Mouse (Mus musculus) thymus, postnatal 36 days (tissue): ENCODE data around the gene Mybbp1a.

Experiments used
- DNase-seq, 2 experiments: peaks; one replicate each; pipeline ENCODE4 v3.0.0; 2022; ENCODE audit warnings: mixed read lengths in 2 of 2

Gene Mybbp1a

DNA sequence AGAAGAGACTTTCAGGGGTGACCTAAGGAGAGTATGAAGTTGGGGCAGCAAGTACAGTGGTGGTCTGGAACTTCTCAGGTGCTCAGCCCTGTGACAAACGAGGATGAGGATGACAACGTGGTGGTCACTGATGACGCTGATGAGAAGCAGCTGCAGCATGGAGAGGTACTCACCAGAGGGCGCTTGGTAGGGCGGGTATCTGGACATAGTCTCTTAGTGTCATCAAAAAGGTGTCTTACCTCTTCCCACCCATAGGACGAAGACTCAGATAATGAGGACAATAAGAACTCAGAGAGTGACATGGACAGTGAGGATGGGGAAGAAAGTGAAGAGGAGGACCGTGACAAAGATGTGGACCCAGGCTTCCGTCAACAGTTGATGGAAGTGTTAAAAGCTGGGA, 6.3 kb downstream of the Mybbp1a start:
- no peak for DNase-seq

GRCm38 (mm10) chr11:72452140-72452665, 11.0 kb downstream of the Mybbp1a start:
- no peak for DNase-seq

DNA sequence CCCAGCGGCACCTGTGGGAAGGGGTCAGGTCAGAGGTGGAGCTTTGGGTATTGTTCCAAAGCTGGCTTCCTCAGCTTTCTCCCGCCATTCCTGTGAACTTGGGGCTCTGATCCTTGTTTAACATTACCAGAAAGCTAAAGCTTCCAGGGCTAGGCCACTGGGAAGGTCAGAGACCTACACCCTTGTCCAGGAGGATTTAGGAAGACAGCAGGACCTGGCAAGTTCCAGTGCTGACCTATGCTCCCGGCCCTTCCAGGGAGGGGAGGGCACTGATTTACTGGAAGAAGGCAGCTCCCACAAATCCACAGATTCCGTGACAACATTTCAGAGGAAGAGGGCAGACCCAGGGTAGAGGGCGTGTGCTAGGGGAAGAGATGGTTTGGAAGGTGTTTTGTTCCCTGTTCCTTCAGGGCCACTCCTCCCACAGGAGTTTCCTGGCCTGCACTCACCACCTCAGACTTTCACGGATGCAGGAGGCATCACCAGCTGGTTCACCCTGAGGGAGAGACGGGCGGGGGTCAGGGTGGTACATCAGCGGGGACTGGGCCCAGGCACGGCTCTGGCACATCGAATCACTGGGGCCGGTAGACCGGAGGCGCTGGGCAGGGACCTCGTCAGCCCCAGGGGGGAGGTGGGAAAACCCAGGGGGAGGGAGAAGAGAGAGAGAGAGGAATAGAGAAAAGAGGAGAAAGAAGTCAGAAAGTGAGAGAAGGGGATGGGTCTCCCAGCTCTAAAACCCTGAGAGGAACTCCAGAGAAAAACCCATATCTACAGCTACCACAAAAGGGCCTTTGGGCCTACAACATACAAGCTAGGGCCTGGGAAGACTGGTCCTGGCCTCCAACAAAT, 12.2 kb downstream of the Mybbp1a start:
- DNase-seq, result no peak

DNA sequence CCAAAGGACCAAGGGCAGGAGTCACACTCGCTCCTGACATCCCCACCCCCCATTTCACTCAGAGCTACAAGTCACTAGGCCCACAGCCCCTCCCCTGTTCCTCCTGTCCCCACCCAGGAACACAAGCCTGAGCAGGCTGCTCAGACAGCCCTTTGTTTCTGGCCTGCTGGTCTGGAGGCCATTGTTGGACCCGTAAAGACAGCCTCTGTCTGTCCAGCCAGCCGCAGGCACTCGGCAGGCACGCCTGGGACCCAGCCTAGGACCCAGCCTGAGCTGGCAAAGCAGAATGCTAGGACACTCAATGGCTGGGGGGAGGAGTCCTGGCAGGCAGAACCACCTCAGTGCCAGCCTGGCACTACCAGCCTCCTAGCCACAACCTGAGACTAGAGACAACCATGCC, 14.5 kb downstream of the Mybbp1a start:
- no peak for DNase-seq

- DNase-seq, result no peak
Measured at GRCm38 (mm10) chr11:72457995-72458496, 16.9 kb downstream of the Mybbp1a start.

GRCm38 (mm10) chr11:72458502-72458901, 17.3 kb downstream of the Mybbp1a start:
- no peak for DNase-seq

DNA sequence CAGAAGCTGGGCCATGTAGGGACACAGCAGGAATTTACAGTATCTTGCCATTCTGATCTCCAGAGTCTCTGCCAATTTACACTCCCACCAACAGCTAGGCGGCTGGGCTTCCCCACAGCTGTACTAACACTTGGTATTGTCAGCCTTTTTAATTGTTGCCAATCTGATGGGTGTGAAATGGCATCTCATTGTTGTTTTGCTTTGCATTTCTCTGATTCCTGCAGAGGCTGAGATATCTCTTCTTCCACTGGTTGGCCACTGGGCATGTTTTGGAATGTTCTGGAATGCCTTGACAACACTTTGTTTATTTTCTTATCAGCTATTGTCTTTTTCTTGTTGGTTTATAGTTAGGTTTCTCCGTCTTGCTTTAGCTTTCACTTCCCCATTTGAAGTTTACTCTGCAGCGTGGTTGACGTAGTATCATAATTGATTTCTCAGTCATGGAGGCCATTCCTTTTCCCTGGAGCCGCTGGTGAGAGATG, 20.4 kb downstream of the Mybbp1a start:
- DNase-seq, result no peak

GRCm38 (mm10) chr11:72464821-72465220, 23.7 kb downstream of the Mybbp1a start:
- no peak for DNase-seq

DNA sequence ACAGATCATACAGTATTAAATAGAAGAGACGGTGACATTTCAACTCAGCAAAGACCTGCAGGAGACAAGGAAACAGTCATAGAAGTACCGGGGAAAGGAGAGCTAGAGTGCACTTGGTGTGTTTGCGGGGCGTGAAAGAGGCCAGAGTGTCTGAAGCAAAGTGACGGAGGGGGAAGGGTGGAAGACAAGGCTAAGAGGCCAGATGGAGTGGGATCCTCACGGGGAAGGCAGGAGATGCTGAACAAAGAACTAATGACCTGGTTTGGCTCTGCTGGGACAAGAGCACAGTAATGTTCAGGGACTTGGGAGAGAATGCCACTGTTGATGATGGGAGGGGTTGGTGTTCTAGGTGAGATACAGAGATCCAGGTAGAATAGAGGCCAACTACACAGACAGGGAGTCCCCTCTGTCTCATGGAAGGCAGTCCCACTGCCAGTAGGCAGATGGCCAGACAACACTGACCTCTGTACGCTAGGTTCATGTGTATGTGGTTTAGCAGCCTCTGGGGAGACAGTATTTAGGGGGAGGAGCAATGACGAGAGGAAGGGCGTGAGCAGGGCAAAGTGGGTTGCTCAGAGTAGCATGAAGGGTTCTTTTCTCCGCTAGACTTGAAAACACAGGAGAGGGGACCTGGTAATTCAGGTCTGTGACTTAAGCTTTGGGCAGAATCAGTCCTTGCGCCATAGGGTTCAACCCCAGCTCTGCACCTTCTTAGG, 25.0 kb downstream of the Mybbp1a start:
- no peak for DNase-seq

- no peak for DNase-seq
Measured at GRCm38 (mm10) chr11:72466694-72467507, 25.7 kb downstream of the Mybbp1a start.

- no peak for DNase-seq
Measured at GRCm38 (mm10) chr11:72468525-72468924, 27.4 kb downstream of the Mybbp1a start.

DNA sequence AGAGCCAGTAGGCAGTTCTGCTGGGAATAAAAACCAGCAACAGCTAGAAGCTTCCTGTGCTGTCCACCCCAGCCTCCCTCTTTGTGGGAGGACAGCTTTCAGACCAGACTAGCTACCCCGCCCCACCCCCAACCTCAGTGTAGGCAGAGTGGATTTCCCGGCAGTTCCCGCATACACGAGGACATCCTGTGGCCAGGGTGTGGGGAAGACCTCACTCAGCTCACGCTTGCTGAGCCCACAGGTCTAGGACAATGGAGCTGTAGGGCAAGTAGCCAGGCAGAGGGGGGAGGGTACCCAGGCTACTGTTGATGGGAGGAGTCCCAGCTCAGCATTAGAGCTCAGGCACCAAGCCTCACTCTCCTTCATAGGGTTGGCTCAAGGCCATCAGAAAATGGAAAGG, 28.1 kb downstream of the Mybbp1a start:
- no peak for DNase-seq

- DNase-seq, result no peak
Measured at GRCm38 (mm10) chr11:72470004-72470403, 28.8 kb downstream of the Mybbp1a start.

DNA sequence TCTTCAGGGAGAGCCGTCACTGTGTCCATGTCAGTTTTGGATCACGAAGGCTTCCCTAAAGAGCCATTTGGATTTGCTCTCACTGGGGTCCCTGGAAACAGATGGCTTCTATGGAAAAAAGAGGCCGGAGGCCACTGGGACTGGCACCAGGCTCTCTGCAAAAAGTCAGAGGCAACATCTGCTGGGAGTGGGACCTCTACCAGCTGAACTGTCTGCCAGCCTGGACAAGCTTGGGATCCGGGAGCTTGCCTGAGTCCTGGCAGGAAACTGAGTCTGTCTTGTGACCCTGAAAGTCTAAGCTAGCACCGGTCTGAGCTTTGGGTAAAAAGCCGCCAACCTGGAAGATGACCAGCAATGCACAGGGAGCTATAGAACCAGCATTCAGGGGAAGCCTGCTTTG, 30.2 kb downstream of the Mybbp1a start:
- no peak for DNase-seq

DNA sequence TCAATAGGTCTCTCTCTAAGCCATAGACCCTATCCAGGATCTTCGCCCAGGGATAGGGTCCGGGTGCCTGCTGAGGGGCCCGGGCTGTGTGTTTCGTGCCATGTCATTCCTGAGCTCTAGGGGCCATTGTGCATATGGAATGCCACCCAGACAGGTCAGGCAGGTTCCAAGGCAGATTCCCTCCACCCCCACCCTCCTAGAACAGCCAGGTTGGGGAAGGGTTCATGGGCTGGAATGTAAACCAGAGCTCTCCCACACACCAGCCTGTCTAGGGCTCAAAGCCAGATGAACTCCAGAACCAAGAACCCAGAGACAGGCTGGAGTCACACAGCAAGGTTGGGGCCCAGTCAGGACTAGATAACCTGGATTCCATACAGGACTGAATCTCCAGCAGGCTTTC, 32.4 kb downstream of the Mybbp1a start:
- DNase-seq, result no peak

- DNase-seq, result no peak
Measured at GRCm38 (mm10) chr11:72474926-72475325, 33.8 kb downstream of the Mybbp1a start.

- no peak for DNase-seq
Measured at GRCm38 (mm10) chr11:72475408-72475807, 34.3 kb downstream of the Mybbp1a start.

DNA sequence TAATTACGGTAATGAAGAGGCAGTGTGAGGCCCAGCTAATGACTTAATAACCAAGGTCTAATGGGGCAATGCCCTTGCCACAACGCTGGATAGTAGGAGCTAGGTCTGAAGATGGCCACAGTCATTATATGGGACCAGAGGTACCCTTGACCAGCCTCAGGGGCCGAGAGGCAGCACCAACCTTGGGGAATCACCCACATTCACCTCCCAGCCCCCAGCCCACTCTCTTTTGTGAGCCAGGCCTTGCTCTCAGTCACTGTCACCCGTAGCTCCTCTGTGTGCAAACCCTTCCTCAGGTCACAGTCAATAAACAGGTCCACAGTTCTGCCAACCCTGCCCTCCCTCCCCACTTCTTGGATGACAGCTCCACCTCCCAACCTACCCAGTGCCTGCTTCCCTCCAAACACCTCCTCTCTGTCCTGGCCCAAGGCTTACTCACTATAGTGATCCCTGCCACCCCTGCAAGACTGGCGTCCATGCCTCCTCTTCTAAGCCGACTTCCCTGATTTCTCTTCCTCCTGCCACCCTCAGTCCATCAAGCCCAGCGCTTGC, 35.0 kb downstream of the Mybbp1a start:
- no peak for DNase-seq

DNA sequence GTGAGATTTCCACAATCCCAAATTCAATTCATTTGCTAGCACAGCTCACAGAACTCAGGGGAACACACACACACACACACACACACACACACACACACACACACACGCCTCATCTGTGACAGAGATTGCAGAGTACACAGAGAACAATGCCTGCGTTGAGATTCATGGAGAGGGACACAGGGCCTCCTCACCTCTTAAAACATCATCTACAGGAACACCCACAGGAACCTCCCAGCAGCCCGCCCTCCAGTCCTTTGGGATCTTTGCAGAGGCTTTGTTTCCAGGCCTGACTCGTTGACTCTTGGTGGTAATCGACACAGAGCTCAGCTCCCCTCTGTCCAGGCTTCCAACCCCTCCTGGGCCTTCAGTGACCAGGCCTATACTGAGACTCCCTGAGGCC, 36.0 kb downstream of the Mybbp1a start:
- DNase-seq, result no peak

DNA sequence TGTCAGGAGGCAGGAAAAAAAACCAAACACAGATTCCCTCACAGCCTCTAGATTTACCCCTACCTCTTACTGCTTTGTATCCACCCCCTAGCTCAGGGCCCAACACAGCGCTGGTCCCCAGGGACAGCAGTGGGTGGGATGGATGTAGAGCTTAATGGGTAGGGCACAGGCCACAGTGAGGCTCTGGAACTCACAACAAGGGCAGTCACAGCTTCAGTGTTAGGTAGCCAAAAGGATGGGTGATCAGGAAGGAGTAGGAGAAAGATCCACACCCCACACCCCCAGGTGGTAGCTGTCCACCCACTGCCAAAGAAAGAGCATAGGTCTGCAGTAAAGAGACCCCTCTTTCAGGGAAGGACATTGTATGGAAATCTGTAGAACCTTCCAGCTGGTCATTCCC, 36.5 kb downstream of the Mybbp1a start:
- DNase-seq, result no peak

- no peak for DNase-seq
Measured at GRCm38 (mm10) chr11:72478228-72478627, 37.1 kb downstream of the Mybbp1a start.

DNA sequence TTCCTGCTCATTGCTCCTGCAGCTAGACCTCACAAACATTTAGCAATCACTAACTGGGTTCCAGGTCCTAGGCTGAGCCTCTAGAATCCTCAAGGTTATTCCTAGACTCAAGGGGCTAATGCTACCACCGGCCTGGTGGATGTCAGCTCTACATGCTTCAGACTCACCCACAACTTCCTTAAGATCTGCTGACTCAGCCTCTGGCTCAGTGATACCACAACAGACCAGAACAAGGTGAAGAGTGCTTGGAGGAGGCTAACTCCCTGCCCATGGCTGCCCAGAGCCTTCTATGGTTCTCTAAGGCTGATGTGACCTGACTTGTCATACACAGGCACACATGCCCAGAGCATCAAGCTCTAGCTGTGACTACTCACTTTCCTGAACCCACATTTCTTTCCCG, 38.3 kb downstream of the Mybbp1a start:
- no peak for DNase-seq
